ENCODE assay signal across 15 mouse cellular contexts in genomic region chr11:93642331-93642730, GRCm38 (mm10).
DNase-seq lines count a peak whose midpoint lies in the region.
"Had no signal": no experiment of that assay in that cellular context is flagged by ENCODE, and none has a peak within 500 bp of the region (broad histone marks: within the 10 kb centered on the region; RNA-seq: fewer than 3 reads in every experiment).

No protein-coding gene starts in this region.

- peak; percentile 25 for DNase-seq in cerebellum, adult 8-10 months
- no peak for DNase-seq in cerebellum, adult 9-10 months
- DNase-seq in brain, adult 2 months (ENCODE audit: low read depth, low spot score): peak; percentile 58
- DNase-seq in cerebellum, postnatal 14 days: peak; percentile 29 to 60
- DNase-seq in B cell, adult 2 months: no peak
- DNase-seq in adrenal gland, postnatal 10 days: no peak
- DNase-seq: adrenal gland, adult 8-10 months; adrenal gland, postnatal 36 days; gastrocnemius, postnatal 10 days; gastrocnemius, postnatal 36 days; heart, adult 2 months; heart, postnatal 14 days; heart, postnatal 4 days; kidney, adult 18-20 months; kidney, adult 9 months had no signal

Comparison
In these comparisons a context has a peak if more than half of its experiments do, and no peak if none do; other contexts are left out.
1. DNase-seq: peak in cerebellum, adult 8-10 months (single experiment), brain, adult 2 months (single experiment) and cerebellum, postnatal 14 days (2 of 2); none in cerebellum, adult 9-10 months (single experiment), B cell, adult 2 months (0 of 2) and adrenal gland, postnatal 10 days (single experiment).